Mouse (Mus musculus) neural tube, embryonic 14.5 days (tissue): Measurements from ENCODE around the gene Izumo1. TPM values are rescaled to one million over a fixed set of nuclear protein-coding genes. Genes with fewer than 3 reads are reported as not detected.
A peak's percentile ranks its signal among the peaks of the same experiment; 100 is the strongest.

Experiments
- ATAC-seq: fragments of 200-750 bp; cut with Nextera tagmentation; 2 replicates; pipeline ENCODE4 v1.8.0; 2017; ENCODE audit warnings: low read depth, mild to moderate bottlenecking, moderate TSS enrichment, moderate library complexity
- H3K27ac ChIP-seq: fragments of 300-500 bp; sonication (generic); 2 replicates; pipeline ENCODE4 v1.5.1; 2014; ENCODE audit warnings: low read depth, mild to moderate bottlenecking, control low read depth, low read length, moderate library complexity, mixed read lengths
- H3K27me3 ChIP-seq: fragments of 300-500 bp; sonication (generic); 2 replicates; pipeline ENCODE4 v1.6.1; 2014; ENCODE audit warnings: low read length; ENCODE audit not compliant: control insufficient read depth, insufficient read depth
- H3K36me3 ChIP-seq: fragments of 300-500 bp; sonication (generic); 2 replicates; pipeline ENCODE4 v1.6.1; 2014; ENCODE audit warnings: low read length, mixed read lengths; ENCODE audit not compliant: control insufficient read depth, insufficient read depth
- H3K4me1 ChIP-seq: fragments of 300-500 bp; sonication (generic); 2 replicates; pipeline ENCODE4 v1.6.1; 2014; ENCODE audit warnings: low read length; ENCODE audit not compliant: control insufficient read depth, insufficient read depth
- H3K4me2 ChIP-seq: fragments of 300-500 bp; sonication (generic); 2 replicates; pipeline ENCODE4 v1.6.1; 2014; ENCODE audit warnings: mild to moderate bottlenecking, low read depth, low read length, control low read depth
- H3K4me3 ChIP-seq: fragments of 300-500 bp; sonication (generic); 2 replicates; pipeline ENCODE4 v1.5.1; 2014; ENCODE audit warnings: low read depth, low read length, control low read depth, mixed read lengths
- H3K9ac ChIP-seq: fragments of 300-500 bp; sonication (generic); replicated peaks from 2 replicates; pipeline ENCODE4 v1.6.1; 2014; ENCODE audit warnings: low read depth, mild to moderate bottlenecking, control low read depth, low read length, mixed read lengths
- H3K9me3 ChIP-seq: fragments of 300-500 bp; sonication (generic); 2 replicates; pipeline ENCODE4 v1.6.1; 2016; ENCODE audit warnings: low read length; ENCODE audit not compliant: control insufficient read depth
- WGBS: fragments of 180-500 bp; shearing (Covaris S2); extraction: QIAGEN DNeasy Blood & Tissue Kit; methylation state at CpG from one replicate; pipeline ENCODE4 v1.1.7; 2014; 5-methylcytosine and 5-hydroxymethylcytosine counted together
- polyA plus RNA-seq: library from polyadenylated mRNA; unstranded; fragments of >200 nt; fragmentation: Nextera tagmentation; extraction: Ambion mirVana; gene quantifications from 2 replicates; pipeline ENCODE4 v1.2.1, GENCODE M21; 2014

Izumo1 gene
- polyA plus RNA-seq, 1 experiment from 2014 or later = not detected

DNA sequence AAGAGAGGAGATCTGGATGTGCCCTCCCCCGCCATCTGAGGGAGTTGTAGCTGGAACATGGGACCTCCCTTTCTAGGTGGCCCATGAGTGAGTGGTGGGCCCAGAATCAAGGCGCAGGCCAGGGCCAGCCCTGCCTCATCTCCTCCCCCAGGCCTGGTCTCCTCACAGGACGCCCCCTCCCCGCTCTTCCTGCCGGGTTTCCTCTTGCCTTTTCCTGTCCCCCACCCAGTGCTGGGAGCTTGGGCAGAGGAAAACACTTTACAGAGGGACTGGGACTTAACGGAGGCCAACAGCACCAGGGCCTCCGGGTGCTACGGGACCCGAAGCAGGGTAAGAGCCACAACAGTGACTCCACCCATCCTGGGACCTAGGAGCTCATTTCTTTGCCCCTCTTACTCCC is 5.7 kb downstream of the Izumo1 start, which contains the start of gene Rasip1:
Rasip1 (plus strand) TSS at position 228 of the 400 bp plus-strand sequence.
- WGBS = 88% methylated on average over 8 of the region's 9 CpGs
- ATAC-seq = no peak

DNA sequence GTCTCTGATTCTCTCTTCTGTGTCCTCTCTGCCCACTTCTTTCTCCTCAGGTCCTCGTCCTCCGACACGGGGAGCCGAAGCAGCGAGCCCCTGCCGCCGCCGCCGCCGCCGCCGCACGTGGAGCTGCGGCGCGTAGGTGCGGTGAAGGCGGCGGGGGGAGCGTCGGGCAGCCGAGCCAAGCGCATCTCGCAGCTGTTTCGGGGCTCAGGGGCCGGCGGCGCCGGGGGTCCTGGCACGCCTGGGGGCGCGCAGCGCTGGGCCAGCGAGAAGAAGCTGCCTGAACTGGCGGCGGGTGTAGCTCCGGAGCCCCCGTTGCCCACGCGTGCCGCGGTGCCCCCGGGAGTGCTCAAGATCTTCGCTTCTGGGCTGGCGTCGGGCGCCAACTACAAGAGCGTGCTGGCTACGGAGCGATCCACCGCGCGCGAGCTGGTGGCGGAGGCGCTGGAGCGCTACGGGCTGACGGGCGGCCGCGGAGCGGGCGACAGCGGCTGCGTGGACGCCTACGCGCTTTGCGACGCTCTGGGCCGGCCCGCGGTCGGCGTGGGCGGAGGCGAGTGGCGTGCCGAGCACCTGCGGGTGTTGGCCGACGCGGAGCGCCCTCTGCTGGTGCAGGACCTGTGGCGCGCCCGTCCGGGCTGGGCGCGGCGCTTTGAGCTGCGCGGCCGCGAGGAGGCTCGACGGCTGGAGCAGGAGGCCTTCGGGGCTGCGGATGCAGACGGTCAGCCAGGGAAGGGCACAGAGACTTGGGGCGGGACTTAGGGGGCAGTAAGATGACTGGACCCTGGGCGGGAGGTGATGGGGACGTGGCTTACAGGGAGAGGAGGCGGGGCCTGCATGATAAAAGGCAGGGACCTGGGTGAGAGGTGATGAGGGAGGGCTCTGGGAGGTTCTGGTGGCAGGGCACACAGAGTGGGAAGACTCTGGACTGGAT is 7.0 kb downstream of the Izumo1 start:
- ATAC-seq = peak; percentile 85
- Histone ChIP-seq H3K4me2 (peak overlapping the region; percentile 83), H3K36me3 (no peaks in the 10 kb centered on the region), H3K27ac (peak overlapping the region; percentile 92), H3K9me3 (no peaks in the 10 kb centered on the region), H3K9ac (peak overlapping the region; percentile 88), H3K4me1 (0 out of 2 replicates have a peak, but pooled peaks cover 2% of the 10 kb centered on the region), H3K27me3 (no peaks in the 10 kb centered on the region), H3K4me3 (peak overlapping the region; percentile 58)
- WGBS = 1% methylated on average over 104 of the region's 105 CpGs

More for the DNA sequence above, 5.7 kb downstream of the Izumo1 start, which contains the start of gene Rasip1:
- Histone ChIP-seq H3K27ac (peak within 1 kb of the TSS; percentile 92), H3K9me3 (no peaks in the 10 kb centered on the region), H3K9ac (peak within 1 kb of the TSS; percentile 88), H3K36me3 (no peaks in the 10 kb centered on the region), H3K4me2 (peak within 1 kb of the TSS; percentile 83), H3K27me3 (no peaks in the 10 kb centered on the region), H3K4me1 (0 out of 2 replicates have a peak, but pooled peaks cover 2% of the 10 kb centered on the region), H3K4me3 (peak within 1 kb of the TSS; percentile 58)

DNA sequence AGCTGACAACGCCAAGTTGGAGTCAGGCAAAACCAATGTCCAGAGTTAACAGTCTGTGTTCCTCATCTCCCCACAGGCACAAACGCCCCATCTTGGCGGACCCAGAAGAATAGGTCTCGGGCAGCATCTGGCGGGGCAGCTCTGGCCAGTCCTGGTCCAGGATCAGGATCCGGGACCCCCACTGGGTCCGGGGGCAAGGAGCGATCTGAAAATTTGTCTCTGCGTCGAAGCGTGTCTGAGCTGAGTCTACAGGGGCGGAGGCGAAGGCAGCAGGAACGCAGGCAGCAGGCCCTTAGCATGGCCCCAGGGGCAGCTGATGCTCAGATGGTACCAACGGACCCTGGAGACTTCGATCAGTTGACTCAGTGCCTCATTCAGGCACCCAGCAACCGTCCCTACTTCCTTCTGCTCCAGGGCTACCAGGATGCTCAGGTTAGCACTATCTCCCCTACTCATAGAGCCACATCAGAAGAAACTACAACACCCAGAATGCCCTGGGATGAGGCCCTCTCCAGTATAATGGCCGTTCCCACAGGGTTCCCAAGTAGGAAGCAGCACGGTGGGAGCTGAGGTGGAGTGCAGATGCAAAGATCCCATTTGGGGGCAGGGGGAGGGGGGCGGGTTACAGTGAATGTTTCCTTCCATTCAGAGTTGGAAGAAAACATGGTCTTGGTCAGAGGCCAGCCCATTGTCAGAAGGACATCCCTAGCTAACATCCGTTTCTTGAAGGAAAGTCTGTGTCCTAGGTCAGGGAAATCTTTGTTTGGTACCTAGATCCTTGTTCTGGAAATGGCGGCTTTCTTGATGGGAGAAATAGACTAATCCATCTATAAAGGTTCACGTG is 8.7 kb downstream of the Izumo1 start:
- Histone ChIP-seq H3K27ac (no peak overlapping the region), H3K4me1 (0 out of 2 replicates have a peak, but pooled peaks cover 2% of the 10 kb centered on the region), H3K4me3 (no peak overlapping the region), H3K9ac (no peak overlapping the region), H3K36me3 (no peaks in the 10 kb centered on the region), H3K4me2 (no peak overlapping the region), H3K9me3 (no peaks in the 10 kb centered on the region), H3K27me3 (no peaks in the 10 kb centered on the region)
- no peak for ATAC-seq
- 72% methylated on average over 23 of the region's 23 CpGs for WGBS

DNA sequence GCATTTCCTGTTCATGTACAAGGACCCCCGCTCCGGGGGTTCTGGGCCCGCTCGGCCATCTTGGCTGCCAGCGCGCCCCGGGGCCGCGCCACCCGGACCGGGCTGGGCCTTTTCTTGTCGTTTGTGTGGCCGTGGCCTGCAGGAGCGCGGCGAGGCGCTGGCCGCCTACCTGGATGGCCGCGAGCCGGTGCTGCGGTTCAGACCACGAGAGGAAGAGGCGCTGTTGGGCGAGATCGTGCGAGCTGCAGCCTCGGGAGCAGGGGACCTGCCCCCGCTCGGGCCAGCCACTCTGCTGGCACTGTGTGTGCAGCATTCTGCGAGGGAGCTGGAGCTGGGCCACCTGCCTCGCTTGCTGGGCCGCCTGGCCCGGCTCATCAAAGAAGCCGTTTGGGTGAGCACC is 10.9 kb downstream of the Izumo1 start:
- Histone ChIP-seq H3K36me3 (no peaks in the 10 kb centered on the region; the same call in 1 of the 2 replicates), H3K4me1 (0 out of 2 replicates have a peak, but pooled peaks cover 2% of the 10 kb centered on the region), H3K27me3 (no peaks in the 10 kb centered on the region), H3K4me2 (peak overlapping the region; percentile 24), H3K9me3 (no peaks in the 10 kb centered on the region; the same call in 1 of the 2 replicates), H3K9ac (0 out of 2 replicates have a peak overlapping the region, but pooled peaks have one; percentile 37), H3K4me3 (0 out of 2 replicates have a peak overlapping the region, but pooled peaks have one; percentile 5), H3K27ac (no peak overlapping the region)
- ATAC-seq = no peak
- 19% methylated on average over 29 of the region's 35 CpGs for WGBS

DNA sequence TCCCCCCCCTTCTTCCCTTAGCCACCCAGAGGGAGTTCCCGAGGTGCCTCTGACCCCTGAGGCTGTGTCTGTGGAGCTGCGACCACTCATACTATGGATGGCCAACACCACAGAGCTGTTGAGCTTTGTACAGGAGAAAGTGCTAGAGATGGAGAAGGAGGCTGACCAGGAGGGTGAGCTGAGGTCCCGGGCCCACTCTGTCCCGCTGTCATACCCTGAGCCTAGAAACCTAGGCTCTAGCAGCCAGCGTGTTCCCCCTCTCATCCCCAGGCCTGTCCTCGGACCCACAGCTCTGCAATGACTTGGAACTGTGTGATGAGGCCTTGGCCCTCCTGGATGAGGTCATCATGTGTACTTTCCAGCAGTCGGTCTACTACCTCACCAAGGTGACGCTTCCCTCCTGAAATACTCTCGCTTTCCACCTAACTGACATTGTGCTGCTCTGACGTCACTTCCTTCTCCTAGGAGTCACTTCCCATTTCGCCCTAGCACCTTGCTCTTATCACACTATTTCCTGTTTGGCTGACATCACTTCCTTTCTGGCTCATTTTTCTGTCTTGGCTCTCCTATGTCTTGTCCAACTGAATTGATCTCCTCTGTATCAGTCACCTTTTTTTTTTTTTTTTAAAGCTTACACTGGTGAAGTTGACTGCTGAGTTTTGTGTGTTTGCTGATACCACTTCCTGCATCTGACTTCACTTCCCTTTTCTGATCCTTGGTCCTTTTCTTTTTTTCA is 13.5 kb downstream of the Izumo1 start:
- no peak for ATAC-seq
- Histone ChIP-seq H3K27ac (no peak overlapping the region), H3K4me3 (no peak overlapping the region), H3K9ac (no peak overlapping the region), H3K4me1 (peaks cover 3% of the 10 kb centered on the region; the same call in 1 of the 2 replicates), H3K9me3 (no peaks in the 10 kb centered on the region; the same call in 1 of the 2 replicates), H3K27me3 (no peaks in the 10 kb centered on the region), H3K4me2 (no peak overlapping the region), H3K36me3 (no peaks in the 10 kb centered on the region; the same call in 1 of the 2 replicates)
- WGBS = 88% methylated on average over 11 of the region's 11 CpGs

DNA sequence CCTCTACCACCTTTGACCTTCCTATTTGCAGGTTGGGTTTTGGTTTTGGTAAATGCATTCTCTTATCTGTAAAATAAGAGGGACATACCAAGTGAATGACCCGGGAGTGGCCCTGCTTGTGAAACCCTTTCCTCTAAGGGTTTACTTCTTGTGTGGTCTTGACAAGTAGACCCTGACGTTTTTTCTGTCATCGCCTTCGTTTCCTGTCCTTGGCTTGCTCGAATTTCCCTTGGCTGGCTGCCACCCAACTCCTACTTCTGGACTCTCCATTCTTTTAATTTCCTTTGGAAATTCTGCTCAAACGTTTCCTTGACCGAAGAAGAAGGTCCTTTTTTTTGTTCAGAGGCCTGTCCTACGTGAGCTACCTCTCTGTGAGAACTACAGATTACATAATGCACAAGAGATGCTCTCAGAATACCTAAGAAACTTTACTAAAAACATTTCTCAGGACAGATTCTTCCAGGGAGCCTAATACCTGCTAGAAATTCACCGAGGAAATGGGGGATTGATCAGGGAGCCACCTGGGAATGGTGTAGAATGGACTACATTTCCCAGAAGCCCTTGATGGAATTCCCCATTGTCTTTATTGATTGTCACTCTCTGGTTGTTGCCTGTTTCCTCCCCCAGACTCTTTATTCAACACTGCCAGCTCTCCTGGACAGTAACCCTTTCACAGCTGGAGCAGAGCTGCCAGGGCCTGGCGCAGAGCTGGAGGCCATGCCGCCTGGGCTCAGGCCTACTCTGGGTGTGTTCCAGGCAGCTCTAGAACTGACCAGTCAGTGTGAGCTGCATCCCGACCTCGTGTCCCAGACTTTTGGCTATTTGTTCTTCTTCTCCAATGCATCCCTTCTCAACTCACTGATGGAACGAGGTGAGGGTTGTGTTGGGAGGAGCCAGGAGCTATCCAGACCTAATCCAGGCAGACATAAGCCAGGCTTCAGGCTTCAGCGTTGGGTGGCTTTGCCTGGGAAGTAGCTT is 14.4 kb downstream of the Izumo1 start:
- Histone ChIP-seq H3K9ac (no peak overlapping the region), H3K4me2 (no peak overlapping the region), H3K4me3 (no peak overlapping the region), H3K27ac (no peak overlapping the region), H3K4me1 (peaks cover 3% of the 10 kb centered on the region; the same call in 1 of the 2 replicates), H3K9me3 (no peaks in the 10 kb centered on the region; the same call in 1 of the 2 replicates), H3K36me3 (no peaks in the 10 kb centered on the region; the same call in 1 of the 2 replicates), H3K27me3 (no peaks in the 10 kb centered on the region)
- ATAC-seq = no peak
- WGBS = 87% methylated on average over 15 of the region's 15 CpGs

DNA sequence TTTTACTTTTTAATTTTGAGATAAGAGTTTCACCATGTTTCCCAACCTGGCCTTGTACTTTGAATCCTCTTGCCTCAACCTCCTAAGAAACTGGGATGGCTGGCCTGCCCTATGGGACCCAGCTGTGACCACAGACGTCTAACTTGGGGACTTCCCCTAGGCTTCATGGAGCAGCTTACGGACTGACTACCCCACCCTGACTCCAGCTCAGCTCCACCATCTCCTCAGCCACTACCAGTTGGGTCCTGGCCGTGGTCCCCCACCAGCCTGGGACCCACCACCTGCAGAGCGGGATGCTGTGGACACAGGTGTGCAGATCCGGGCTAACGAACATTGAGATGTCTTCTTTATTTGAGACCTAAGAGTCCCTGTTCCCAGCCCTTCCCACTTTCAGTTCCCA is 16.1 kb downstream of the Izumo1 start:
- H3K36me3 ChIP-seq = no peaks in the 10 kb centered on the region; the same call in 1 of the 2 replicates
- H3K4me1 ChIP-seq = peaks cover 8% of the 10 kb centered on the region
- no peak overlapping the region for H3K4me3 ChIP-seq
- H3K9me3 ChIP-seq = no peaks in the 10 kb centered on the region; the same call in 1 of the 2 replicates
- H3K27ac ChIP-seq = no peak overlapping the region
- no peak for ATAC-seq
- peak overlapping the region; percentile 50; the same call in 1 of the 2 replicates for H3K4me2 ChIP-seq
- H3K27me3 ChIP-seq = no peaks in the 10 kb centered on the region
- 95% methylated on average over 6 of the region's 6 CpGs for WGBS
- H3K9ac ChIP-seq = no peak overlapping the region
